Mouse (Mus musculus) right cerebral cortex, adult 18-20 months (tissue): Measurements from ENCODE around the gene Tekt1.
"Not testable (repeated sequence)": the region's sequence is repeated elsewhere in the genome, so short reads cannot be mapped to it uniquely, and the experiment has no call there.

Experiments
- DNase-seq: peaks from one replicate; pipeline ENCODE4 v3.0.0; 2022; ENCODE audit warnings: mixed read lengths

Tekt1 gene

DNA sequence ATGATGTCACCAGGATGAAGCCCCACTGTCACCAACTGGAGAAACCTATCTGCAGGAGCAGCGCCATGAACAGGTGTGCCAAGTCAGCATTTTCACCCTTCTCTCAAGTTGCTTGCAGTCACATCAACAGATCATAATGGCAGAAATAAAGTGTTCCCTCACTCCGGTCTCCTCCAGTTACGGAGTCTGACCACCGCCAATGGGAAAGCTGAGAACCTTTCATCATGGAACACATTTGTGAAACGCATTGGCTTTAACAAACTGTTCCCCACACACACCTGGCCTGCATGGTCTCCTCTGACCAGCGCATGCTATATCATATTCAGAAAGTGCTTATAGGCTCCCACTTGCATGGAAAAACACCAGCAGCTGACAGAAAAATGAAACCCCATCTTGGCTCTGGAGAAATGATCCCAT is 25.9 kb upstream of the Tekt1 start:
- DNase-seq: no peak

DNA sequence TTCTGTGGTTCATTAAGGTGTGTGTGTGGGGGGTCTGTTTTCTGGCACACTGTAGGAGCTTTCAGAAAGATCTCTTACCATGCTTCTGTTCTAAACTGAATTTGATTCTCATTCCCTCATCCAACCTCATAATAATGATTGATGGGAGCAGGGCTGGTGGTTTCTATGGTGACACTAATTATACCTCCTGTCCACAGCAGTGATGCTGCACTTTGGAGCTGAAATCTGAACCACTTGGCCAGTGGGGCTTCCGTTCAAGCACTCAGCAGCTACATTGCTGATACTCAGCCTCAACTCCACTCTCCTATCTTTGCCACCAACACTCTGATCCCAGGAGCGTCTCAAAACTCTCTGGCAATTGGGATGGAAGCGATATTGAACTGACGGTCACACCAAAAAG is 17.1 kb upstream of the Tekt1 start:
- DNase-seq: no peak

DNA sequence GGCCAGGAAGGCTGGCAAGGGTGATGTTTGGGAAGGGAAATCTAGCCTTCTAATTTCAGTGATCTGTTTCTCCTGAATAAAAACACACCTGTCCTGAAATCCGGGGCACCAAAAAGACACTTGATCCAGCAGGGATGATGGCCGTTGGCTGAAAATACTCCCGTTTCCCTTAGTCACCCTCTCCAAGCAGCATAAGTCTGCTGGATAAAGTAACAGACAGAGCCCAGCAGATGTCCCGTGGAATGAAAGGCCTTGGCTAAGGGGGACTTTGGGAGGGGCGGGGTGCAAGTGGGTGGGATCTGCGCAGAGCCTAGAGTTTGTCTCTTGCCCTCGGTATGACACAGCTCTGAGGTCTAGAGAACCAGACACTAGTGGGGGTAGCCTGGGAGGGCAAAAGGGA is 16.0 kb upstream of the Tekt1 start:
- DNase-seq: no peak

DNA sequence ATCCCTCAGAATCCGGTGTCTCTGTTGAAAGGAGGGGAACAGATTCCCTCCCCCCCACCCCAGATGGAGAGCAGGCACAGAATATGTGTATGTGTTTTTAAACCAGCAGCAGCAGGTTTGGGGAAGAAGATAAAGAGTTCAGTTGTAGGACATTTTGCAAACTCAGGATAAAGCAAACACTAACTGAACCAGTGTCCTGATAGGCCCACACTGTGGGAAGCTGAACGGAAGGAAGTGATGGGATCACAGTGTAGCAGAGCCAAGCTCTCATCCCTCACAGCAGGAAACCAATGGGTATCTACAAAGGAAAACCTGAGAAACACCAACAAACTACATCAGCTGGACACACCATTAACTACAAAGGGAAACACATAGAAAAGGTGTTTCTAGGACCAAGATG is 14.3 kb upstream of the Tekt1 start:
- DNase-seq: no peak

DNA sequence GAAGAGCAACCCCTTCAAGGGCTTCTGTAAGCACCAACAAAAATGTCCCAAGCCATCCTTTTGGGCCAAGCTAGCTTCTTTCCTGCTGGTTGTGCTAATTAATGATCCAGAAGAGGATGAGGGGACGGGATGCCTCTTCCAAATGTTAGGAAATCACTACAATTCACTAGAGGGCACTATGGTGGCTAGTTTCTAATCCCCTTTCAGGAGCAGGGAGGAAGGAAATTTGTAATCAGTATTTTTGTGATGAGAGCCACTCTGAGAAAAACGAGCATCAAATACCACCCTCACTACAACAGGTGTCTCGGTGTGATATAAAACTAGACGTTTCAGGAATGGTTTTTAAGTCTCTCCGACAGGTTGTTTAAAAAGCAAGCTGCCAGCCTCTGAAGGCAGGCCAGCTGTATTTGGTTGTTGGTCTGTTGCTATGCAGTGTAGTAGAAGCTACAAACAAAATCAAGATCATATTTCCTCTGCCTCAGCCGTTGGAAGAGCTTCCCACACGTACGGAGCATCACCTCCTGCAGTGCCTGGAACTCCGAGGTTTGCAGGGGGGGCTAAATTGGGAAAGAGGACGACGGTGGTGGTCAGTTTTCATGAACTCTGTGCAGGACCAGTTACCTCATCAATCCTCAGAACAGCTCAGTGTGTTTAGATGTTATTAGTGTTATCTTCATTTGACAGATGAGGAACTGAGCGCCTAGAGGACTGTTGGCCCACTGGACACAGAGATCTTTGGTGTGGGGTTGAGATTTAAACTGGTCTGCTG is 7.8 kb upstream of the Tekt1 start:
- DNase-seq: no peak

DNA sequence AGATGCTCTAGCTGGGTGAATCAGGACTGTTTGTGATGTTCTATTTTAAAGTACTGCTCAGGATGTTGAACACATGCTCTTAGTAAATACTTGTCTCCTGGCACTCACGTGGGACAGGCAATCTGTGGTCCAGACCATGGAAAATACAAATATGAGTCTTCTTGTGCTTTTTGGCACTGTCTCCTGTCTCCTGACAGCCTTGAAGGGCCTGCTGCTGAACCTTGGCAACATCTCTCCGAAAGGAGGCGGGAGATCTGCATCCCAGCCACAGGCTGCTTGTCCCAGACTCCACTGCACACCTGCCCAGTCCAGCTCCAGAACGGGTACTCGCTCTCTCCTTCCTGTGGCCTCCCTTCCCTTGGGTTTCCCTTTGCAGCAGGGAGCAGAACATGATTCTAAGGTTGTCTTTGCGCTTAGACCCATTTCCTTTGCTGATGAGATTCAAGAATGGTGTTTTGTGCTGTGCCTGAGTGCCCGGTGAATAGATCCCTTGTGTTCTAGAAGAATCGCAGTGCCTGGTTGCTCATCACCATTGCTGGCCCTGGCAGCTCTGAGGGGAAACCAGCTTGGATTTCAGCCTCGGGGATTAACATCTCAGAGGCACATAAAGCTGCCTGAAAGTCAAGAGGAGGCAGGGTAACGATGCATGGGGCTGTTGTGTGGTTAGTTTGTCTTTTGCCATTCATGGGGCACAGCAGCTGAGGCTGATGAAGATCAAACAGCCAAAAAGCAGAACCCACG is 5.9 kb upstream of the Tekt1 start:
- no peak for DNase-seq

DNA sequence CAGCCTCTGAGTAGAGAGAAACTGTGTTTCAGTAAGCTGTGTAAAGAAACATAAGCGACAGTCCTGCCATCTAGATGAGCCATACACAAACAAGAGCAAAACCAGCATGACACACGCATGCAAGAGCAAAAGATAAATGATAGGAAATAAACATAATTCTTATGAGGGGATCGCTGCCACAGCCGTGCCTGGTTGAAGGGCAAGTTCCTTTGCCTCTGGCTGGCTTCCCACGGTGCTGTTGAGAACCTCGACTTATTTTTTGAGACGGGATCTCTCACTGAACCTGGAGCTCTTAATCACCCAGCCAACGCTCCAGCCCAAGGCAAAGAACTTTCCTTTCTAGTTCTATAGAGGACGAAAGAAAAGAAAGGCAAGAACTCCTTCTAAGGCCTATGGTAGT is 3.9 kb upstream of the Tekt1 start:
- DNase-seq: no peak

DNA sequence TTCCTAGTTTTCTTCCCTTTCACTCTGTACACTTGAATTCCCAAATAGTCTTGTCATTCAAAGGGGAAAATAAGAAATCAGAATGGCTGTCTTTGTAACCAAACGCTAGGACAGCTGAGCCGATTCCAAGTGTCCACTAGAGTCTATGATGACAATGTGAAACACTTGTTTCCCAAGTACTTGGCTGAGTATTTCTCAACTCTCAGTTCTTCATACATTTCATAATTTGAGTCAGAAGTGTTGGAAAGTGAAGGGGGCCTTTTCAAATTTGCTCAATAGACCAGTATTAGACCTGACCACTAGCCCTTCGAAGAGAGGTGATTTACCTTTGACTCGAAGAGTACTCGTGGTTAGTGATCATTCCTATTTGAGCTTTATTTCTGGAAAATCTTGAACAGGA is 2.3 kb upstream of the Tekt1 start:
- DNase-seq: no peak

DNA sequence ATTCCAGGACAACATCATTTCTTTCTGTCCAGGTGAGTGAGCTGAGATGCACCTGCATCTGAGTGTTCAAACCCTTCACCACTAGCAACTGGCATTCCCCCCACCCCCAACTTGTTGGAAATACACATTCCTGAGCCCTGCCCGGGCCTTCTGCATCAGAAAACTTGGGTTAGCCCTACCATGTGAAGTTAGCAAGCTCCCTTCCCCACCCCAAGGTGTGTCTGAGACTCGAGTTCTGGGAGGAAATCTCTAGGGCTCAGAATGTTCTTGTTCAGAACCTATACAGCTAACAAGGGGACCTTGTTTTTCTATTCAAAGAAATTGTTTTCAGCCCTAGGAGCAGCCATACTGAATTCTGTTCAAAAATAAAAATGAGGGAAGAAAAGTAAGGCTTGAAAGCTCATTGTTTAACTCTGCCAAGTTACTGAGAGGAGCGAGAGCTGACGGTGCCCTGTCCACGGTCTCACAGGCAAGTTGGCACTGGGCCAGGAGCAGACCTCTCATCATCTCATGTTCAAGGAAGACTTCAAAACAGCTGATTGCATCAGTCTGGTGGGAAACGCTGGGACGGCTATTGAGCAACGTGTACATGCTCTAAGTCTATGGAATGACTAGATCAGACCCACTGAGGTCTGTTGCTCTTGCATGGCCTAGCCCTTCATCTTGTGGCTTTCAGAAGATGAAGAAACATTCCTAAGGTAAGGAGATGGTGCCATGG is 1.4 kb upstream of the Tekt1 start:
- DNase-seq: no peak

DNA sequence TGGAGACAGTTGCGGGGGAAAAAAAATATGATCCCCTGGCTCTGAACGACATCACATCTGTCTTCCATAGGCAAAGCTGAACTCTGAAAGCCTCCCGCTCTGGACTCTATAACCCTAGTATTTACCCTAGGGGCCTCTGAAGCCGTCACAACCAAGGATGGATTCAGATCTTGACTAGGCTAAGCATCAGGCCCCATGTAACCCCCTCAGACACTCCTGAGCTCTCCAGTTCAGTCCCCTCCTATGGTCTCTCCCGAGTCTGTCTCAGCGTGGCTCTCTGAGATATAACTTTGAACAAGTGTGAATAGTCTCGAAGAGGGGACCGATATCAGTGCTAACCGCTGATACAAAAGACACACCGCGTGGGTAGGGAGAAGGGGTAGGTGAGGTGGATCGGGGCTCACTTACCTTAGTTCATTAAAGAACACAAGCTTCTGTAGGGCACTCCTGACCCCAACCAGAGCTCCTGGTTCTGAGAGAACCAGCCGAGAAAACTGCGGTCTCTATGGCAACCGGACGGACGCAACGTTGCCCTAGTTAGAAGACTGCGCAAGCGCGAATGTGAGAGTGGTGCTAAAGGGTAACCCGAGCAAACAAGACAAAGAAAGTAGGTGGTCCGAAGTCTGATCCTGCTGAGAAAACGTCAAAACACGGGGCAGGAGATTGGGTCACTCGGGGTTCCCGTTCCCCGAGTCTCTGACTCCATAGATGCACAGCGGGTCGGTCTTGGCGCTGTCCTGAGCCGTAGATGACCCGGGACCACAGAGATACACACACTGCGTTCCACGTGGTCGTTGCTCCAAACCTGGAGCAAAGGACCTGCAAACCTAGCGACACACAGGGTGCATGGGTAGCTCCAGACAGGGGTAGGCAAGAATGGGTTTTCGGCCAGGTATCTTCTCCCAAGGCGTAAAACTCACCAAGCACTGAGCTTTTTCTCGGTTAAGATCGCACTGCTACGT is 576 bp downstream of the Tekt1 start:
- DNase-seq: peak; percentile 80

DNA sequence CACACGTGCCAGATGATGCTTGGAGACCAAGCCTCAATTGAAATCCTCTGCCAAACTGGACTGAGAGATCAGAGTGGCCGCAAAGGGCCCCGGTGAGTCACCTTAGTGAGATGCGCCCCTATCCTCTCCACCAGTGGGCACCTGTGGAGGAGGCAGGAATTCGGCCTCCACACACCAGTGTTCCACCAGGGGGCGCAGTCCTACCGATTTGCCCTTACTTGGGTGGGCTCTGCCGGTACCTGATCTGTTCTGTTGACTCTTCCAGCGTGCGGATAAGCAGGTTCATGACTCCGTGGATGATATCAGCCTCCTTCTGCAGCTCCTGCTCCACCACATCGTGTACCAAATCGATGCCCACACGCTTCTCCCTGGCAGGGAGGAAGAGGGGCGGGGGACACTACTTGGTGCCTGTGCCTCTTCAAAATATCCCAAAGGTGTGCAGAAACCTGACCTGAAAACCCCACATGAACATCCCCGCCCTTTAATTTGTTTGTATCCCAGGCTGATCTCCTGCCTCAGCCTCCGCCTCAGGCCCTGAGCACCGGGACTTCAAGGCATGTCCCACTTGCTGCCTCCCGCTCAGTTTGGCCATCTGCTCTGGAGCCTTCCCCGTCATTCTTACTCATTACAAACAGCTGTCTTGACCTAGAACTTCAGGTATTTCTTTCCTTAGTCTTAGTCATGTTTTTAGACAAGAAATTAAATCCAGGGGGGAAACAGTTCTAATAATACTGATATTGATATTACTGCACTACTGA is 7.1 kb downstream of the Tekt1 start:
- DNase-seq: peak; percentile 42

DNA sequence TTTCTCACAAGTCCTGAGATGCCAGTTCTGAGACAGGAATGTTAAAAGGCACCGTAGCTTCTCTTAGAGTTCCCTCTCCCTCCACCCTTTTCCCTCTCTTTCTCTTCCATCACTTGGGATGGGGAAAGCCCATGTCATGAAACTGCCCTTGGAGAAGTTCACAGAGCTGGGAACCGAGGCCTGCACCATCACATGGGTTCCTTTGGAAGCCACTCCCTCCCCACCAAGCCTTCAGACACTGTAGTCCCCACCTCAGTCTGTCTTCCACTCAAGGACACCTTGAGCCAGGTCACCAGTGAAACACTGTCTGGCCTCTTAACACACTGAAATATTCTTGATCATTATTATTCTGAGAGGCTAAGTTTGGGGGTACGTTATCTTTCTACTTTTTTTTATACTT is 9.1 kb downstream of the Tekt1 start:
- no peak for DNase-seq

DNA sequence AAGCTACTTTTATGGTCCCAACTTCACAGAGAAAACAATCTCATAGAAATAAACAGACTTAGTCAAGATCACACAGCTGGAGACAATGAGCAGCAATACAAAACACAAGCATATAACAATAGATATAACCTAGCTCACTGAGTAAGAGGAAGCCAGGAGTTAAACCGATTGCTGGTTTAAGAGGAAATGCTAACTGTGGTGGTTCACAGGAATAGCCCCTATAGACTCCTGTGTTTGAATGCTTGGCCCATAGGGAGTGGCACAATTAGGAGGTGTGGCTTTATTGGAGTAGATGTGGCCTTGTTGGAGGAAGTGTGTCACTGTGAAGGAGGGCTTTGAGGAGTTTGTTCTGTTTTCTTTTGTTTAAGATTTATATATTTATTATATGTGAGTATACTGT is 10.0 kb downstream of the Tekt1 start:
- no peak for DNase-seq

DNA sequence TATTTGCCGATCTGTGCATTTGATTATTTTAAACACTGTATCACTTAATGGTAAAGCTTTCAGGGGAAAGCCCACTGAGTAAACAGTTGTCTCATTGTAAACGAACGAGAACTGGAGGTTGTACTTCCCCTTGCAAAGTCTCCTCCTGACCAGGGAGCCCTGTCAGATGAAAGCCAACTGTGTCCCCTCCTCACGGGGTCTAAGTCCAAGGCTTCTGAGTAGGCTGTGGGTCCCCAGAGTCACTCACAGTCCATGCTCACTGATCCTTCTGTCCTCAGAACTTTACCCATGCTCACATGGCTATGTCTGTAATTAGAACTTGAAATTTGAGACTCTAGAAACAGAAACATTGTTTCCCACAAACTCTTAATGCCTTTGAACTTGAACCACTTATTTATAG is 12.6 kb downstream of the Tekt1 start:
- DNase-seq: no peak

DNA sequence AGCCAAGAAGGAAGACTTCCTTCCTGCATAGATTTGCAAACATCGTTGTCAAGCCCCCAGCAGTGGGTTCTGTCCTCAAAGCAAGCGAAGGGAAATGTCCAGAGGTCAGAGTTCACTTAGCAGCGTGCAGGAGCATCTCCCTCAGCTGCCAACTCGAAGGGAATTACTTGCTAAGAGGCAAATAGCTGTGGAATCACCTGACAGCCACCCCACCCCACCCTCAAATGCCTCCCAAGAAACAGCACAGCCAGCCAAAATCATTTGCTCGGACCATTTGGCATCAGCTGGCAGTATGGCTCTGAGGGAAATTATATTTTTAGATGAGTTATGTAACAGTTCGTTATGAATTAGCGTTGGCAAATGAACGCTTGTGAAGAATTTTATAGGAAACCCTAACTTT is 13.2 kb downstream of the Tekt1 start:
- peak; percentile 45 for DNase-seq

DNA sequence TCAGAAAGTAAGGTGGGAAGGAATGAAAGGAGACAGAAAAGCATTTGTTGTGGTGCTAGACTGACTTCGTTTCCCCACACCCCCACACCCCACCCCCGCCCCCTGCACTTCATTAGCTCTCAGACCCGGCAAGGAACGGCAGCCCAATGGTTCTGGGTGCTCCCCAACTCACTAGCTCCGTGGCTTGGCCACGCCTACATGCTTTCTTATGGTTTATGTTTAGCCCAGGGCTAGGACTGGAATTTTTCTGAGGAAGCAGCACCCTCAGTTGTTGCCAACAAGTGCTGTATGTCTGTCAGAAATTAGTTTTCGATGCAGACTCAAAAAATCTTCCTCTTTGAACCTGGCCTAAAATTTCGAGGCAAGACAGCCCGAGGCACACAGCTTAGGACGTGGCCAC is 13.7 kb downstream of the Tekt1 start:
- DNase-seq: peak; percentile 44

DNA sequence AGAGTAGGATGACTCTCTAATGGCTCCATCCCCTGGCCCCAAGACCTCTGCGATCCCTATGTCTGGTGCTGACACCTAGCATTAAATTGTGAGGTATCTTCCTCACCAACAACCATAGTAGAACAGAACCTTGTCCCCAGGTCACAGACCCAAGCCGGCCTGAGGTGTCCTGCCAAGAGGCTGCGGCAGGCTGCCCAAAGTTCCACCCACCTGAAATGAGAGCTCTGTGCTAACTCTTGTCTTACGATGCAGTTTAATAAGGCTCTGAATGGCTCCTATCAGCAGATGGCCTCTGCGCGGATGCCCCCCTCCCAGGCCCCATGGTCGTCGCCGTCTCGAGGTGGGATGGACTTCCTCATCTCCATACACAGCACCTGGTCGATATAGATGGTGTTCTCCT is 17.8 kb downstream of the Tekt1 start:
- DNase-seq: no peak

DNA sequence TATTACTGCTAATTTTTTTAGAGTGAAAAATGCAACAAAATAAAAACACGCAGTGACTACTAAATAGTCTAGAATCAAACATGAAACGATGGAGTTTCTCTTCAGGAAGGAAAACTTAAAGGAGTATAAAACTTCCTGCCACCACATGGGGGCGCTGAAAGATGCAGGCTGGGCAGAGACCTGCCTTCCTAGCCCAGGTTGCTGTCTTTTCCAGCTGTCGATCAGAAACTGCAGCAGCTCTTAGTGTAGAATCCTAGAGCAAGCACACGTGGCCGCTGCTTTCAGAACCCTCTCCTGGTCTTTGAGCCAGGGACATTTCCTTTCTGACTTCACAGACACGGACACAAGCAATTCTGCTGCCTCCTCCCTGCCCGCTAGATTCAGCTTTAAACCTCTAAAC is 18.3 kb downstream of the Tekt1 start:
- DNase-seq: peak; percentile 53

DNA sequence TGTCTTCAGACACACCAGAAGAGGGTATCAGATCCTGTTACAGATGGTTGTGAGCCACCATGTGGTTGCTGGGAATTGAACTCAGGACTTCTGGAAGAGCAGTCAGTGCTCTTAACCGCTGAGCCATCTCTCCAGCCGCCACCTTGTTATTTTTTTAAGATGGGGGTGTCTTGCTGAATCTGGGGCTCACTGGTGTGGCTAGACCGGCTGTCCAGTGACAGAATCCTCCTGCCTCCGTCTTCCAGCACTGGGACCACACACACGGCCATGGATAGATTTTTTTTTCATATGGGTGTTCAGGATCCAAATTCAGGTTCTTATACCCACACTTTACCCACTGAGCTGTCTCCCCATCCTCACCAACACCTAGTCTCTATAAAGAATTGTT is 19.0 kb downstream of the Tekt1 start:
- not testable (repeated sequence) for DNase-seq

DNA sequence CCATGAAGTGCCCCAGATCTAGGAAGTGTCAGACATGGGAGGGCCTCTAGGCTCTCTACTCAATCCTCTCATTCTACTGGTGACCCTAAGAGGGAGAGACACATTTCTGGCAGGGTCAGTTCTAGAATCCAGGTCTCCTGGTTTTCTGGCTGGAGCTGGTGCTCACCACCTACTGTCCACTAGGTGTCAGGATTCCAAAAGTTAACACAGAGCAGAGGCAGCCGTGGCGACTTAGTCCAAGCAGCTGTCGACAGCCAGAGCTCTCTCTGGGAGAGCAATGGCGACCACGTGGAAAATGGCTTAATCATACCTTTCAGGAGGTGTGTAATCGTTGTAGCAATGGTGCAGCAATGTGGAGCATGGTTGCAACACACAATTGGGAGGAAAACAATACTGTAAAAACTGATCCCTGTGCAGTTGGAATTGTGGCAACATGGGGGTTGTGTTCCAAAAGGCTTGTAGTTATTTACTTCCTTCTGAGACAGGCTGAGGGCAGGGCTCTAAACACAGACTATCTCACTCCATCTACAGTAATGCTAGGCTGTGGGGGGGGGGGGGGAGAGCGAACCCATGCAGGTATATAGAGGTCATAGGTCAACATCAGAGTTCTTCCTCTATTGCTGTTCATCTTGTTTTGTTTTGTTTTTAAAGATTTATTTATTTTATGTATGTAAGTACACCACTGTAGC is 19.5 kb downstream of the Tekt1 start:
- peak; percentile 70 for DNase-seq

DNA sequence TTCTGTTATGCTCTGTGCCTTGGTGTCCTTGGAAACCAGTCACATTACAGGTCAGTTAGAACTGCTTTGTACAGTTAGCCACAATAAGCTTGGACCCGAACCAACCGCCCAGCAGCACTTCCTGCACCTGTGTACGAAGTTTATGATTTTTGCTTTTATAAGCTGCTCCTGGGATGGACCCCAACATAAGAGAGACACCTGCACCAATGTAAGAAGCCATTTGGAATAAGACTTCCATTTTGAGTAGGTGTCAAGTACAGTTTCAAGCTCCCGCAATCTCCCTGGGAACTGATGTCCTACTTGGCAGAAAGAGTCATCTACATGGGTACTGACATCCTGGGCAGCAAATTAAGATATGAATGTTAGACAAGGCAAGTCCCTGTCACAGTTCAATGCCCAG is 22.5 kb downstream of the Tekt1 start:
- DNase-seq: no peak
